Mouse (Mus musculus) neural tube, embryonic 13.5 days (tissue): Measurements from ENCODE around the gene Cyp2s1. TPM values are rescaled to one million over a fixed set of nuclear protein-coding genes. Genes with fewer than 3 reads are reported as not detected.

Experiments used
- ATAC-seq: fragments of 200-750 bp; cut with Nextera tagmentation; 2 replicates; pipeline ENCODE4 v1.8.0; 2017; ENCODE audit warnings: low read depth, mild to moderate bottlenecking, moderate TSS enrichment, moderate library complexity
- H3K27ac ChIP-seq: fragments of 300-500 bp; sonication (generic); replicated peaks from 2 replicates; pipeline ENCODE4 v1.5.1; 2015; ENCODE audit warnings: moderate library complexity, mild to moderate bottlenecking, inconsistent platforms
- H3K27me3 ChIP-seq: fragments of 300-500 bp; sonication (generic); 2 replicates; pipeline ENCODE4 v1.6.1; 2015; ENCODE audit warnings: mild to moderate bottlenecking, inconsistent platforms
- H3K36me3 ChIP-seq: fragments of 300-500 bp; sonication (generic); 2 replicates; pipeline ENCODE4 v1.6.1; 2015; ENCODE audit warnings: mild to moderate bottlenecking, inconsistent platforms
- H3K4me1 ChIP-seq: fragments of 300-500 bp; sonication (generic); replicated peaks from 2 replicates; pipeline ENCODE4 v1.6.1; 2015; ENCODE audit warnings: inconsistent platforms
- H3K4me2 ChIP-seq: fragments of 300-500 bp; sonication (generic); 2 replicates; pipeline ENCODE4 v1.6.1; 2015; ENCODE audit warnings: inconsistent platforms, mild to moderate bottlenecking, moderate library complexity
- H3K4me3 ChIP-seq: fragments of 300-500 bp; sonication (generic); 2 replicates; pipeline ENCODE4 v1.5.1; 2015; ENCODE audit warnings: mild to moderate bottlenecking, inconsistent platforms
- H3K9ac ChIP-seq: fragments of 300-500 bp; sonication (generic); 2 replicates; pipeline ENCODE4 v1.6.1; 2015; ENCODE audit warnings: moderate library complexity, mild to moderate bottlenecking, inconsistent platforms
- H3K9me3 ChIP-seq: fragments of 300-500 bp; sonication (generic); 2 replicates; pipeline ENCODE4 v1.6.1; 2016; ENCODE audit warnings: inconsistent platforms
- WGBS: fragments of 180-500 bp; shearing (Covaris S2); methylation state at CpG from one replicate; pipeline ENCODE4 v1.1.7; 2015; 5-methylcytosine and 5-hydroxymethylcytosine counted together
- microRNA-seq: library from miRNA; unstranded; fragments of <30 nt; microRNA quantifications from one replicate; pipeline ENCODE4, GENCODE M21; 2016
- polyA plus RNA-seq: library from polyadenylated mRNA; unstranded; fragments of >200 nt; fragmentation: Nextera tagmentation; extraction: Ambion mirVana; gene quantifications from 2 replicates; pipeline ENCODE4 v1.2.1, GENCODE M21; 2015

The Cyp2s1 gene
- polyA plus RNA-seq, 1 experiment from 2014 or later = 3.0 TPM

- peaks cover 12% of the 10 kb centered on the region; the same call in 1 of the 2 replicates for H3K36me3 ChIP-seq
- 53% methylated on average over 5 of the region's 5 CpGs for WGBS
- ATAC-seq = no peak
- H3K4me2 ChIP-seq = no peak overlapping the region
- H3K27ac ChIP-seq = no peak overlapping the region
- no peaks in the 10 kb centered on the region for H3K4me1 ChIP-seq
- no peak overlapping the region for H3K4me3 ChIP-seq
- no peak overlapping the region for H3K9ac ChIP-seq
- no peaks in the 10 kb centered on the region for H3K27me3 ChIP-seq
- no peaks in the 10 kb centered on the region for H3K9me3 ChIP-seq
Measured at GRCm38 (mm10) chr7:25764221-25764620, 52.5 kb downstream of the Cyp2s1 start.

DNA sequence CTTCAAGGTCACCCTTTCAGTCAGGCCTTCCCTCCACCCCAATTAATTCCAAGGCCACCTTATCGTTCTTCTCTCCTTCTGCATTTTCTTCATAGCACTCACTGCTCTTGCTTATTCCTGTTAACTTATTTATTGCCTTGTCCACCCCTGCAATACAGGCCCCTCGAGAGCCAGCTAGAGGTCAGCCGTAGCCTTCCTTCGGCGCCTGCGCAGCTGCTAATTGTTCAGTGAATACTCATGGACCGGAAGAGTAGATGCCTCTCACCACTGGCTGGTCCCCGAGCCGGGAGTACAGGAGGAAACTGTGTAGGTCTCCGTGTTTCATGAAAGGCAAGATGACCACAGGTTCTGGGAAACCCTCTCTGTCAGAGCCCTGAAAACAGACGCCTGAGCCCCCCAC, 53.0 kb downstream of the Cyp2s1 start:
- Histone ChIP-seq H3K4me2 (no peak overlapping the region), H3K27ac (no peak overlapping the region), H3K4me3 (no peak overlapping the region), H3K27me3 (no peaks in the 10 kb centered on the region), H3K9ac (no peak overlapping the region), H3K36me3 (peaks cover 12% of the 10 kb centered on the region; the same call in 1 of the 2 replicates), H3K4me1 (no peaks in the 10 kb centered on the region), H3K9me3 (no peaks in the 10 kb centered on the region)
- no peak for ATAC-seq
- WGBS = 68% methylated on average over 11 of the region's 11 CpGs

- Histone ChIP-seq H3K4me1 (no peaks in the 10 kb centered on the region; the same call in 1 of the 2 replicates), H3K36me3 (0 out of 2 replicates have a peak, but pooled peaks cover 3% of the 10 kb centered on the region), H3K9ac (no peak overlapping the region), H3K4me3 (no peak overlapping the region), H3K4me2 (no peak overlapping the region), H3K27me3 (no peaks in the 10 kb centered on the region), H3K9me3 (no peaks in the 10 kb centered on the region), H3K27ac (no peak overlapping the region)
- ATAC-seq = no peak
- 87% methylated on average over 10 of the region's 10 CpGs for WGBS
Measured at GRCm38 (mm10) chr7:25761354-25761753, 55.4 kb downstream of the Cyp2s1 start.

DNA sequence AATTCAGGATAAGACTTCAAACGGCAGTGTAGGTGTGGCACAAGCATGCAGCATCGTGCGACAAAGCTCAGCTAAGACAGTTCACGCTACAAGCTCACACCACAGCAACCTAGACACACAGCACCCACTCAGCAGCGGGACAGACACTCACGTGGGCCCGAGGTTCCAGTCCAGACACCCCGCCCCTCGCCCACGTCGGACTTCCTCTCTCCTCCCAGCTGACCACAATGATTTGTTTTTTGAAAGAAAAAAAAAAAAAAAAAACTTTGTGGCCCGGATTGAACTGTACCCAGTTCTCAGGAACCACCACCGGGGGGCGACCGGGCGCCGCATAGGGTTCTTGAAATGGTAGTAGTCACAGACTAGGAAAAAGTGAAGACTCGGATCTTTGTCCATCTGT, 60.7 kb downstream of the Cyp2s1 start:
- peak overlapping the region; percentile 72 for H3K9ac ChIP-seq
- H3K9me3 ChIP-seq = no peaks in the 10 kb centered on the region
- under 1% methylated on average over 18 of the region's 18 CpGs for WGBS
- peak overlapping the region; percentile 95 for H3K27ac ChIP-seq
- H3K4me3 ChIP-seq = peak overlapping the region; percentile 99
- peaks cover 27% of the 10 kb centered on the region for H3K4me1 ChIP-seq
- H3K4me2 ChIP-seq = peak overlapping the region; percentile 89
- H3K36me3 ChIP-seq = peaks cover 8% of the 10 kb centered on the region
- no peaks in the 10 kb centered on the region for H3K27me3 ChIP-seq
- ATAC-seq = peak; percentile 30

DNA sequence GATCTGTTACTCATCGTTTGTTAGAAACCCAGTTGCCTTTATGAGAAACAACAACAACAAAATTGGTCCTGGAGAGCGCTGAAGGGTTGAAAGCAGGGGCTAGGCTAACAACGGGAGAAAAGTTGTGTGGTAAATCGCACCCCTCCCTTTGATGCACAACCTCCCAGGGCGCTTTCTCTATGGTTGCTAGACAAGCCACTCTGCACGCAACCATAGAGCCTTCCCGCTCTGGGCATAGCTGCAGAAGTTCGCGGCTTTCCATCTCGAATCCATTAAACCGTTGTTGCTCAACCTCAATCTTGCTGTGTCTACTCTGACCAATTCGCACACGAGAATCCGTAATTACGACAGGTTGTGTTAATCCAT, 61.3 kb downstream of the Cyp2s1 start:
- ATAC-seq = peak; percentile 63

DNA sequence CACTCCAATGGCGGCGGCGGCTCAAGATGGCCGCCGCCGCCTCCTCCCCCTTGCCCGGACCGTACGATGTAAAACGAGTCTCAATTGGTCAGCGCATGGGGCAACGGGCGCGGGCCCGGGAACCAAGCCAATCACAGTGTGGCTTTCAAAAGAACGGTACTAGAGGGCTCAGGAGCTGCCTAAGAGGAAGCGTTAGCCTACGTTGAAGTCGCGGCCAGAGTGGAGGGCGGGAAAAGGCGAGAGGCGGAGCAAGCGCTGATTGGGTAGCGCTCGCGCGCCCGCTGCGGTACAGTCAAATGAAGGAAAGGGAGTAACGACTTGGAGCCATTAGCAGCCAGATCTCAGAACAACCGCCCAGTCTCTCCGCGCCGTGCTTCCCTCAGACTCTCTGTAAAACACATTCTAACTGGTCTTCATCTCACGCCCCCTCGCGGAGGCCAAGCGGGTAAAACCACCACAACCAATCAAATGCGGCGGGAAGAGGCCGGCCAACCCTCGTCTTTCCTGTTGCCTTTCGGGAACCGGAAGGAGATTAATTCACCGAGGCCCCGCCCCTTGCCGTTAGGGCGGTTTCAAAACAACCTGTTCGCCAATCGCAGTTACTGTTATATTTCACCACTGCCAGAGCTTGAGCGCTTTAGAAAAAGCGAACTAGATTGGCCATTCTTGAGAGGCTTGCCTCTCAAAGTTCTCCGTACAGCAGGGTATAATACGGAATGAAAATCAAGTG, 61.8 kb downstream of the Cyp2s1 start, which contains the start of gene Hnrnpul1:
TSS of gene Hnrnpul1 (minus strand) at position 20 of the 730 bp plus-strand sequence.
- H3K4me2 ChIP-seq = peak within 1 kb of the TSS; percentile 89
- H3K27ac ChIP-seq = peak within 1 kb of the TSS; percentile 95
- under 1% methylated on average over 55 of the region's 55 CpGs for WGBS
- H3K9me3 ChIP-seq = no peaks in the 10 kb centered on the region
- peak; percentile 95 for ATAC-seq
- peak within 1 kb of the TSS; percentile 99 for H3K9ac ChIP-seq
- H3K36me3 ChIP-seq = peaks cover 14% of the 10 kb centered on the region
- H3K4me3 ChIP-seq = peak within 1 kb of the TSS; percentile 99
- H3K4me1 ChIP-seq = peaks cover 27% of the 10 kb centered on the region
- H3K27me3 ChIP-seq = no peaks in the 10 kb centered on the region

More for the DNA sequence above, 61.3 kb downstream of the Cyp2s1 start:
- Histone ChIP-seq H3K9me3 (no peaks in the 10 kb centered on the region), H3K9ac (peak overlapping the region; percentile 72), H3K4me2 (peak overlapping the region; percentile 89), H3K4me1 (peaks cover 27% of the 10 kb centered on the region), H3K4me3 (peak overlapping the region; percentile 99), H3K27me3 (no peaks in the 10 kb centered on the region), H3K36me3 (peaks cover 13% of the 10 kb centered on the region), H3K27ac (peak overlapping the region; percentile 95)
- WGBS = under 1% methylated on average over 15 of the region's 15 CpGs

GRCm38 (mm10) chr7:25754439-25754737, 62.3 kb downstream of the Cyp2s1 start:
- 1% methylated on average over 30 of the region's 30 CpGs for WGBS
- peak overlapping the region; percentile 89 for H3K4me2 ChIP-seq
- no peak for ATAC-seq

DNA sequence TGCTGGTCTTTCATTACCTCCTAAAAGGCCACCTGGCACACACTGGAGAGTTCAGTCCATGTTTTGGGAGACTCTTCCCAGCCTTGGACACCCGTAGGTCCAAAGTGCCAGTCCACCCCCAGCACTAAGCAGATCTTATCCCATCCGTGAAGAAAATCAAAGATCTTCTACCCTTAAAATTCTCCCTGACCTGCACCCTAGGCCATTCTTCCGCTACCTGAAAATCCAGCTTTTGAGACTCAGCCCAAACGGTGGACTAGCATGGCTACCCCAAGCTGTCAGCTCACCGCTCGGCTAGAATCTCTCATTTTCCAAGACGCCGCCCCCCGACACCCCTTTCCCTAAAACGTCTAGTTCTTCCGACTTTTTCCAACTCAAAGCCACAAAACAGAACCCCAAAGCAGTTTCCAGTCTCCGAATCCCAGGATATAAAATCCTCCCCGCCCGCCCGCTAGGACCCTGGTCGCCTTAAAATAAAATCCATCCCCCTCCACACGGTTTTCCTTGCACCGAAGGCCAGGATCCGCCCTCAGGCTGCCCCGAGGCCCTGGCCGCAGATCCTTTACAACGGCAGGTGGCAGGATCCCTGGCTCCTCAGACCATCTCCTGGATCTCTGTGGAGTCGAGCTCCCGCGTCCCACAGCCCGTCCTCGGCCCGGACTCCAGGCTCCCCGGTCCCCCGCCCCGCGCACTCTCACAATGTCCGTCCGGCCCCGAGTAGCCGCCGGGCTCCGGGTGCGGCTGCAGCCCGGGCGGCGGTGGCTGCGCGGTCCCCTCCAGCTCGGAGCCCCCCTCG, 62.9 kb downstream of the Cyp2s1 start:
- H3K9ac ChIP-seq = peak overlapping the region; percentile 99
- peaks cover 27% of the 10 kb centered on the region for H3K4me1 ChIP-seq
- peaks cover 25% of the 10 kb centered on the region for H3K36me3 ChIP-seq
- WGBS = under 1% methylated on average over 46 of the region's 46 CpGs
- ATAC-seq = peak; percentile 9
- no peaks in the 10 kb centered on the region for H3K9me3 ChIP-seq
- H3K4me3 ChIP-seq = peak overlapping the region; percentile 99
- no peaks in the 10 kb centered on the region for H3K27me3 ChIP-seq
- peak overlapping the region; percentile 95 for H3K27ac ChIP-seq
- peak overlapping the region; percentile 89 for H3K4me2 ChIP-seq

More at GRCm38 (mm10) chr7:25754439-25754737, 62.3 kb downstream of the Cyp2s1 start:
- H3K27me3 ChIP-seq = no peaks in the 10 kb centered on the region
- peak overlapping the region; percentile 99 for H3K9ac ChIP-seq
- peaks cover 19% of the 10 kb centered on the region for H3K36me3 ChIP-seq
- peaks cover 27% of the 10 kb centered on the region for H3K4me1 ChIP-seq
- peak overlapping the region; percentile 99 for H3K4me3 ChIP-seq
- H3K9me3 ChIP-seq = no peaks in the 10 kb centered on the region
- peak overlapping the region; percentile 95 for H3K27ac ChIP-seq

- no peak for ATAC-seq
- no peaks in the 10 kb centered on the region for H3K9me3 ChIP-seq
- H3K4me3 ChIP-seq = peak overlapping the region; percentile 99
- peak overlapping the region; percentile 89 for H3K4me2 ChIP-seq
- H3K9ac ChIP-seq = peak overlapping the region; percentile 99
- no peak overlapping the region for H3K27ac ChIP-seq
- no peaks in the 10 kb centered on the region for H3K27me3 ChIP-seq
- H3K4me1 ChIP-seq = peaks cover 27% of the 10 kb centered on the region
- H3K36me3 ChIP-seq = peaks cover 32% of the 10 kb centered on the region
Measured at GRCm38 (mm10) chr7:25753076-25753475, 63.6 kb downstream of the Cyp2s1 start.

Small RNAs within 50 kb of the gene (microRNA-seq; reads per million reads assigned to microRNA genes)
- gene Gm24865 = not detected

Other genes starting within 250 kb of the Cyp2s1 start
- not detected in 2 replicates for gene Erich4, start 201.0 kb downstream of the Cyp2s1 start, polyA plus RNA-seq
- 35.3 and 42.2 TPM in 2 replicates for gene Dmac2, start 197.5 kb downstream of the Cyp2s1 start, polyA plus RNA-seq
- gene B3gnt8, start 190.3 kb downstream of the Cyp2s1 start, polyA plus RNA-seq = 2.9 and 6.3 TPM in 2 replicates
- 45.9 and 50.7 TPM in 2 replicates for gene Bckdha, start 157.9 kb downstream of the Cyp2s1 start, polyA plus RNA-seq
- gene Exosc5, start 157.7 kb downstream of the Cyp2s1 start, polyA plus RNA-seq = 41.8 and 45.1 TPM in 2 replicates
- gene Tmem91, start 141.7 kb downstream of the Cyp2s1 start, polyA plus RNA-seq = 13.1 and 14.3 TPM in 2 replicates
- 33.6 and 42.6 TPM in 2 replicates for gene B9d2, start 136.1 kb downstream of the Cyp2s1 start, polyA plus RNA-seq
- 1.2 and 2.1 TPM in 2 replicates for gene Tgfb1, start 129.9 kb downstream of the Cyp2s1 start, polyA plus RNA-seq
- 33.0 and 38.2 TPM in 2 replicates for gene Ccdc97, start 97.8 kb downstream of the Cyp2s1 start, polyA plus RNA-seq
- 45.1 and 51.1 TPM in 2 replicates for gene Hnrnpul1, start 62.2 kb downstream of the Cyp2s1 start, polyA plus RNA-seq
- 25.4 and 26.7 TPM in 2 replicates for gene Axl, start 28.2 kb downstream of the Cyp2s1 start, polyA plus RNA-seq
- gene Cyp2b10, start 80.7 kb upstream of the Cyp2s1 start, polyA plus RNA-seq = not detected in 2 replicates
- gene Cyp2b13, start 244.6 kb upstream of the Cyp2s1 start, polyA plus RNA-seq = not detected in 2 replicates